Mouse (Mus musculus) lung, postnatal 0 days (tissue): ENCODE results near the gene Gm34653.

Source experiments
- CTCF ChIP-seq: IDR thresholded peaks from 2 replicates; pipeline ENCODE4 v1.5.1; 2016; ENCODE audit warnings: antibody characterized with exemption, mild to moderate bottlenecking
- EP300 ChIP-seq: IDR thresholded peaks from 2 replicates; pipeline ENCODE4 v1.6.1; 2016; ENCODE audit warnings: antibody characterized with exemption, mild to moderate bottlenecking, control low read depth

- TF ChIP-seq CTCF (no peak), EP300 (no peak)
Observed at GRCm38 (mm10) chr2:34790282-34790681, 42.5 kb upstream of the Gm34653 start.
